Mouse (Mus musculus): ENCODE results near the gene Fam189a2. TPM values are rescaled to one million over a fixed set of nuclear protein-coding genes. Genes with fewer than 3 reads are reported as not detected.
A peak's percentile ranks its signal among the peaks of the same experiment; 100 is the strongest.

The Fam189a2 gene
- total RNA-seq, 2 experiments from 2014 or later = 15.8 to 18.0 TPM

DNA sequence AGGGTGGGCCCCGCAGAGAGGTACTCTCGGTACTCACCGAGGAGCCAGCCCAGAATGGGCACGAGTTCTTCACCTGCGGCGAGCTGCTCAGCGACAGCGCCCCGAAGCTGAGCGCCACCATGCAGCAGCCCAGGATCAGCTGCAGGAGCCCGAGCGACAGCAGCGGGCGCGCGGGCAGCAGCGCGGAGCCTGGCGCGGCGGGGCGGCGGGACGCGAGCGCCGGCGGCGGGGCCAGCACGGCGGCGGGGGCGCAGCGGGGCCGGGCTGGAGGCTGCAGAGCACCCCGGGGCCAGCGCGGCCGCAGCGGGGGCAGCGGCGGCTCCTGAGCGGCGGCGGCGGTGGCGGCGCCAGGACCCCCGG, 328 bp downstream of the Fam189a2 start:
- DNase-seq (ENCODE audit: low spot score in 2 of 2) = peak in 1 of 2 experiments; percentile 50
- intact Hi-C loops (cut with DNase I) = no loop called here

DNA sequence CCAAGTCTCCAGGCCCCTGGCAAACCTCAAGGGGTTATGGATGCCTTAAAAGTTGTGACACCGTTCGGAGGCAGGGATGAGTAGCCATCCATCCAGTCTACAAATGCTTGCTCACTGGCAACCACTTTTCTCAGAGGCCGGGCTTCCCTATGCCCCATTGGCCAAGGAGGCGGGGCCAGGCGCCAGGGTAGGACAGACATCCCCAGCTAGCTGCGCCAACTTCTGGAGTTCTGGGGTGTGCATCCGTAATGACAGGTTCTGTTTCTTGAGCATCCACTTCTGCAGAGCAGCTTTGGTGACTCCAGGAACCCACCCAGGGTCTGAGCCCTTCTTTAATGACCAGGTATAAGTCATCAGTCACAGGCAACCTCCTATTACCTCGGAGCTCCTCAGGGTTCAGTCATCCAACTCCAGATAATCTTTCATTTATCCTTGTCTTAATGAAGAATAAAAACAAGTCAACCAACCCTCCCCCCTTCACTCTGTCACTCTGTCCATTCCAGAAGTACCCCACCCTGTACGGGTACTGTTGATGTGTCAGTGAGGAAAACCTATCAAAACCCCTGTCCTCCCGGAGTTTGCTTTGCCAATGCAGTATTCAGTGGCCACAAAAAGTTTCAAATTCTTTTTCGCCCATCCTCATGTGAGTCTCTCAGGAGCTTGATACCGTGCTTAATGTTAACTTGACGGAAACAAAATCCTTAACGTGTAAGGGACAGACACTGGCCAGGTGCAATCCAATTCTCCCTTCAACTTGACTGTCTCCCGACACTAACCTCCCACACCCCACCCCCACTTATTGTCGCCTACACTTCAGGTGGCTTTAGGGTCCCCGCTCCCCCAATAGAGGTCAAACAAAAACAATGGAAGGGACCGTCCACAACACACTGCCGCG, 956 bp downstream of the Fam189a2 start:
- no peak for DNase-seq (ENCODE audit: low spot score in 2 of 2)
- intact Hi-C loops (cut with DNase I) = no loop called here

DNA sequence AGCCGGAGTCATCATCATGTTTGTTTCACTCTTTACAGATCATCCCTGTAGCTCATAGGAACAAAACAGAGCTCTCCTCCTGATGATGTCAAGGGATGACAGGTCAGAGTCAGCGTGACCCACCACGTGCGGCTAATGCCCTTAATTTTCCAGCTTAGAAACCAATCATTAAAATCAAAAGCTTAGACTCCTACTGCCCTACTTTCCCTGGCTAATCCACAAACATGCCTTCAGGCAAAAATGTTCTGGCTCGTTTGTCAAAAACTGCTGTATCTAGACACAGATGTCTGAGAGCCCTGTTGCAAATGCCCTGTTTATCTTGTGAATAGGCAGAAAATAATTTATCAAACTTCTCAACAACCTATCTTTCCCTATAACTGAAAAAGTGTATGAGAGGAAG, 4.9 kb downstream of the Fam189a2 start:
- no peak for DNase-seq (ENCODE audit: low spot score in 2 of 2)
- intact Hi-C loops (cut with DNase I) = no loop called here

DNA sequence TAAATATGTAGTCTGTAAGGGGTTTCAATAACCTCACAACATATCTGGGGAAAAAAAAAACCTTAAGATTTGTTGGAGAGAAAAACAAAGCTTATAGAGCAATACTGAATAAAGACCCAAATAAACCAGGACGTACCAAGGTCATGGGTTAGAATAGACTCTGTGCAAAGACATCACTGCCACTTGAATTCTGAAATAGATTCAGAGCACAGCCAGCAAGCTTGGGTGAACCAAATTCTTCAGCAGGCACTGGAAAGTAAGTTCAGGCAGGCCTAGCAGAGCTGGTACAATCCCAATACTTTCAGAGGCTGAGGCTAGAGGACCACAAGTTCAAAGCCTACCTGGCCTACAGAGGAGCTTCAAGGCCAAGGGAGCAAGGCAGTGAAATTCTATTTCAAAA, 6.2 kb downstream of the Fam189a2 start:
- no peak for DNase-seq (ENCODE audit: low spot score in 2 of 2)
- intact Hi-C loops (cut with DNase I) = no loop called here

DNA sequence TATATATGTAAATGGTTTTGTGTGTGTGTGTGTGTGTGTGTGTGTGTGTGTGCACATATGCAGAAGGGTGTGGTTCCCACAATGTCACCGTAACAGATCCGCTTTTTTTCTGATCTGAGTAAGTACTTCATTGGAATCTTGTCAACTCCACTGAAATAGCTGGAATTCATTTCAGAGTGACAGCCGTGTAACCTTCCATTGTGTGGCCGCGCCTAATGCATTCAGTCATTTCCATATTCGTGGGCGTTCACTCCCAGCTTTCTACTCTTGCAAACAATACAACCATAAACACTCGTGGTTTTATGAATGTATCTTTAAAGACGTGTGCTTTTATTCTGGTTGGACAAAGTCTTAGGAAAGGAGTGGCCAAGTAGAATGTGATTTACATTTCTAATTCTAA, 6.7 kb downstream of the Fam189a2 start:
- DNase-seq (ENCODE audit: low spot score in 2 of 2) = no peak

DNA sequence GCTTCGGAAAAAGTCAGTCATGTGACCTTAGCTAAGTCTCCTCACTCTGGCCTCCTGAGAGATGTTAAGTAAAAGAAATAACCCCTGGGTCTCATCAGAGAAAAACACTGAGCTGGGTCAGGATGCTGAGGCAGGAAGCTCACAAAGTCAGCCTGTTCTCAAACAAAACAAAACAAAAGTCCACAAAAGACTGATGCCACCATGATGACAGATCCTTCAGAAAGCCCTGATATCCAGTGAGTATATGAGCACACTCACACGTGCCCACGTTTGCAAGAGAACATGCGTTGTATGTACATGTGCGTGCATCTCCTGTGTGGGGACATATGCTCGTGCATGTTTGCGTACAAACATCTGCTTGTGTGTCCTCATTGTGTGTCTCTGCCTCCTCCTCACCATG, 7.5 kb downstream of the Fam189a2 start:
- intact Hi-C loops (cut with DNase I) = no loop called here
- no peak for DNase-seq (ENCODE audit: low spot score in 2 of 2)

More for the DNA sequence above, 6.7 kb downstream of the Fam189a2 start:
- intact Hi-C loops (cut with DNase I) = no loop called here

DNA sequence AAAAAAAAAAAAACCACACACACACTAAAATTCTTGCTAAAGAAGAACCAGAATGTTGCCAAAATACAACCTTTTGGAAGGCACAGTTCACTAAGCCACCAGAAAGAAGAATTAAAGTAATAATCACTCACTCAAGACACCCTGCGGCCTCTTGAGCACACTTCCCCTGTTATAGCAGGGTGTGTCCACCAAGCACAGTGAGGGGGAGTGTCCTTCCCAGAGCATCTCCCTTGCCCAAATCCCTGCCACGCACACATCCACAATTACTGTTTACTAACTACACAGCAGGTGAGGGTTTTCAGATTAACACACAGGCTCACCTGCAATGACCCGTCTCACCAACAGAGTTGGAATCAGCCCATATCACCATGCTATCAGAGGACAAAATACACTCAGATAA, 8.0 kb downstream of the Fam189a2 start:
- intact Hi-C loops (cut with DNase I) = no loop called here

DNA sequence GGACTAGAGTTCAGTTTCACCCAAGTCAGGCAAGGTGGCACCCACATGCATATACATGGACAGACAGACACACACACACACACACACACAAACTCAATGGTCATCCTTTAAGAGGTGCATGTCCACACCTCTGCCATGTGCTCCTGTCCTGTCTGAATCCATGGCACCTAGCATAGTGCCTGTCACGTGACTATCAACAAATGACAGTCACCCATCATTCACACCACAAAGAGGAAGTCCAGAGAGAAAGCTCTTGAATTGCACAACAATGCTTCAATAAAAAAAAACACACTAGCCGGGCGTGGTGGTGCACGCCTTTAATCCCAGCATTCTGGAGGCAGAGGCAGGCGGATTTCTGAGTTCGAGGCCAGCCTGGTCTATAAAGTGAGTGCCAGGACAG, 8.5 kb downstream of the Fam189a2 start:
- intact Hi-C loops (cut with DNase I) = no loop called here
- no peak for DNase-seq (ENCODE audit: low spot score in 2 of 2)

More for the DNA sequence above, 8.0 kb downstream of the Fam189a2 start:
- no peak for DNase-seq (ENCODE audit: low spot score in 2 of 2)

DNA sequence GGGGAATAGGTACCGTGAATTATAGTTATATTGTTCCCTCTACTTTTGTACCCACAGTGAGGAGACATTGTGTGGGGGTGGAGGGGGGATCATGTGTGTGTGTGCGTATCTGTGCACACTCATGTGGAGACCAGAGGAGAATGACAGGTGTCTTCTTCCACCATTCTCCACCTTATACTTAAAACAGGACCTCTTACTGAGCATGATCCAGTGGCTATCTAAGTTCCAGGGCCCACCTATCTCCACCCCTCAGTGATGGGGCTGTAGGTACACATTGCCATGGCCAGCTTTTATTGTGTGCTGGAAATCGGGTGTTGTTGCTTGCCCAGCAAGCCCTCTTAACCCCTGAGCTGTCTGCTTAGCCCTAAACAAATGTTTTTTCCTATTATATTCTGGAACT, 10.1 kb downstream of the Fam189a2 start:
- intact Hi-C loops (cut with DNase I) = no loop called here
- no peak for DNase-seq (ENCODE audit: low spot score in 2 of 2)

DNA sequence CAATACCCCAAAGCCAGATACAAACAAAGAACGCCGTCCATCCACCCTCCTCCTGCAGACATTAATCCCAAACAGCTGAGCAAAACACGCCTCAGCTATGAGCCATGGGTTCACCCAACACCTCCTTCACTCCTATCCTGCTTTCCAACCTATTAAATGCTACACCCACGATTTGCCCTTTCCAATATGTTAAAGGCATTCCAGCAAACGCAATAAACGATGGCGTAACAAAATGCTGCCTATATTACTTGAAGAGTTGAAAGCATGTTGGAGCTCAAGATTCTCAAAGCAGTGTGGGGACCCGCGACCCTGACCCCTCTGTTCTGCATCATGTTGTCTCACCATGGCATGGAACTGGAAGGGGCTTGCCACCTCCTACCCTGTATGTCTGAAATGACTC, 11.2 kb downstream of the Fam189a2 start:
- intact Hi-C loops (cut with DNase I) = no loop called here
- DNase-seq (ENCODE audit: low spot score in 2 of 2) = no peak

DNA sequence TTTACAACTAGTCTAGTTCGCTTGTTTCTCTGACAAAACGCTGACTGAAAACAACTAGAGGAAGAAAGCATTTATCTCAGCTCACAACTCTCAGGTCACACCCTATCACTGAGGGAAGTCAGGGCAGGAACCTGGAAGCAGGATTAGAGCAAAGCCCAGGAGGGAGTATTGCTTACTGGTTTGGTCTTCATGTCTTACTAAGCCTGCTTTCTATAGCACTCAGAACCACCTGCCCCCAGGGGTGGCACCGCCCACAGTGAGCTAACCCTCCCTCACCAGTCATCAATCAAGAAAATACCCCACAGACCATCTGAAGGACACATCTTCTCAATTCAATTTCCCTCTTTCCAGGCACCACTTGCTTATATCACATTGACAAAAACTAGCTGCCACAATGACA, 12.4 kb downstream of the Fam189a2 start:
- intact Hi-C loops (cut with DNase I) = no loop called here
- no peak for DNase-seq (ENCODE audit: low spot score in 2 of 2)

DNA sequence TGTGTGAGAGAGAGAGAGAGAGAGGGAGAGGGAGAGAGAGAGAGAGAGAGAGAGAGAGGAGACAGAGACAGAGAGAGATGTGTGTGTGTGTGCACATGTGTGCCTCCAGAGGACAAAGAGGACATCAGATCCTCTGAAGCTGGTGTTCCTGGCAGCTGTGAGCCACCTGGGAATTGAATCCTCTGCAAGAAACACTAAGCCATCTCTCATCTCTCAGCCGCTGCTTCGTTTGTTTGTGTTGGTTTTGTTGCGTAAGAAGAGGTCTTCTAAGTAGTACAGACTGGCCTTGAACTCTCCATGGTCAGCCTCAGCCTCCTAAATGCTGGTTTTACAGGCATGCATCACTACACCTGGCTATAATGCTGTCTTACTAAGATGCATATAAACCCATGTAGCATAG, 12.9 kb downstream of the Fam189a2 start:
- intact Hi-C loops (cut with DNase I) = no loop called here
- DNase-seq (ENCODE audit: low spot score in 2 of 2) = no peak

DNA sequence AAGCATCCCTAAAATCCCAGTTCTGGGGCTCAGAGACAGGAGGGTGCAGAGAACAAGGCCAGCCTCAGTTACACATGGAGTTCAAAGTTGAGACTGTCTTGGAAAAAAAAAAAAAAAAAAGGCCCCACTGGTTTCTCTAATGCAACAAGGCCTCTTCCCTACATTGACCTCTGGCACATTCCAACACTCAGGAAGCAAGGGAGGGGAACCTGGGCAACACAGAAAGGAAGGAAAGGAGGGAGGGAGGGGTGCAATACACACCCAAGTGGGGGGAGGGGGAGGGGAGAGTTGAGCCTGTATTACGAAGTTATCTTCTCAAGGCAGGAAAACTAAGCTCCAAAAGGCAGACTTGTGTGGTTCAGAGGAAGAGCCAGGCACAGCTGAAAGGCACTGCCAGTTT, 13.4 kb downstream of the Fam189a2 start:
- intact Hi-C loops (cut with DNase I) = no loop called here

DNA sequence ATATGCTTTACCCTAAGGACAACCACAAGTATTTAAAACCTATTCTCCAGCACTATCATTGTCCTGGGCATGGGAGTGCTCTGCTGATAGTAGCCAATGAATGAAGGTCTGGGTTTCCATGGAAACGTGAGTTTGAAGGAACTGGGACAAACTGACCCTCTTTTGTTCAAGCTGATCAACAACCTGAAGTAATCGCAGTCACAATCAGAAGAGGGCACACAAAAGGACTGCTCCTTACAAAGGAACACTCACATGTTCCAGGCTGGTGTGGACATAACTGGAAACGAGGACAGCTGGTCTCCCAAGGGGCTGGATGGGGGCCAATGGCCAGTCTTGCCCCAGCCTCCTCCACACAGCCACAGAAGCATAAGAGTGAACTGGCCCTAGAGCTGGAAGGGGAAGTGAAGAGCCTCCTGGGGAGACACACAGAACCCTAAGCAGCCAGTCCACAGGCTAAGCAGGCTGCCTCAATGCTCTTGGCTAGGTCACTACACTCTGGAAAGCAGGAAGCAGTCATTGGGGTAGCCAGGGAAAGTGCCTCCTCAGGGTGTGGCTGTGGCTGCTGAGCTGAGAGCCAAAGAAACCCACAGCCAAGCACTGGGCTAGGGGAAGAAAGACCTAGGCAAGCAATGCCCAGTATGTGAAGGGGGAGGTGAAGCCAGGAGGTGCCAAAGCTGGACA, 14.0 kb downstream of the Fam189a2 start:
- DNase-seq (ENCODE audit: low spot score in 2 of 2) = no peak
- intact Hi-C loops (cut with DNase I) = no loop called here

More for the DNA sequence above, 13.4 kb downstream of the Fam189a2 start:
- DNase-seq (ENCODE audit: low spot score in 2 of 2) = no peak

DNA sequence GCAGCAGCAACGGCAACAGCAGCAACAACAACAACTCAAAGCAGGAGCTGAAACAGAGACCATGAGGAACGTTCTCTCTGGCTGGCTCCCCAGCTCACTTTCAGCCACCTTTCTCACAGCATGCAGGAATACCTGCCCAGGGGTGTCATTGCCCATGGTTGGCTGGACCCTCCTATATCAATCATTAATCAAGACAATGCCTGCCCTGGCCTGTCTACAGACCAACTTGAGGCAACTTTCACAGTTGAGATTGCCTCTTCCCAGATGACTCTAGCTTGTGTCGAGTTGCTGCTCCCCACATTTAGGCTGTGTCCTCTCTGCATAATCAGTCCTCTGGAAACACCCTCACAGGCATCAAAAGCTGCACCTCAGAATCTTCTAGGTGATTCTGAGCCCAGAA, 17.6 kb downstream of the Fam189a2 start:
- intact Hi-C loops (cut with DNase I) = no loop called here

DNA sequence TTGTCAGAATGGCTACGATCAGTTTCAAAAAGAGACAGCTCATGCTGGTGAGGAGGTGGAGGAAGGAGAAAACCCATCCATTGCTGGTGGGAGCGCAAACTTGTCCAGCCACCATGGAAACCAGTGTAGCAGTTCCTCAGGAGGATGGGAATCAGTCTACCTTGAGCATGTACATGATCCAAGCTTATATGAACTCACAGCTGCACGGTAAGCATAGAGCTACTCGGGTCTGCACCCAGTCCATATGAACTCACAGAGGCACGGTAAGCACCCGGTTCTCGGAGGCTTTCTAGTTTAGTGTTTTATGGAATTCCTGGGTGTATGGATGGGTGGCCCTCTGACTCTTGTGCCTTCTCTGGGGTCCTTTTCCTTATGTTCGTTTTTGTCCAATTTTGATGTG, 18.3 kb downstream of the Fam189a2 start:
- intact Hi-C loops (cut with DNase I) = no loop called here
- DNase-seq (ENCODE audit: low spot score in 2 of 2) = no peak

More for the DNA sequence above, 17.6 kb downstream of the Fam189a2 start:
- no peak for DNase-seq (ENCODE audit: low spot score in 2 of 2)

DNA sequence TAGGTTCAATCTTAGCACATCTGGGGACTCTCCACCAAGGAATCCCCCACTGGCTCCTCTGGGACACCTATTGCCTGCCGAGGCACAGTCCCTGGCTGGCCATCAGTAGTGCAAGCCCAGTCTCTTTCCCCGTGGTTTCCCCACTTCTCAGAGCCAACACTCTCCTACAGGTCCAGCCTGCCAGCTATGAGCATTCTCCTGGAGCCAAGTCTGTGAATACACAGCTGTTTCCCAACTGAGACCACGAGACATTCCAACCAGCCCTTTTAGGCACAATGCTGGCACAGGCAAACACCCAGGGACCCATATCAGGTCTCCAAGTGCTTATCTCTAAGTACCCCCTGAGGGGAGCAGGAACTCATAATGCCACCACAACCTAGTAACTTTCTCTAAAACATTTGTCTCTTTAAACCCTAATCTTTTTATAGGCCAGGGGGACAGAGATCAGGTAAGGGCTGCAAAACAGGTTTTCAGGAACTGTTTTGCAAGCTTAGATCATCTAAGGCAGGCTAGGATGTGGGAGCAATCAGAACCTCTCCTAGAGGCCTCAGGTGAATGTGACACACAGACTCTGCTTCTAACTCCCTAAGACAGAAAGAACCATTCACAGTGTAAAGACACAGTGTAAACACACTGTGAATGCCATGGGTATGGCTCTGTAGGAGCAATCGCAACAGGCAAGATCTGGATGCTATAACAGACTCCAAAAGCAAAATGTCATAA, 23.0 kb downstream of the Fam189a2 start:
- intact Hi-C loops (cut with DNase I) = no loop called here

DNA sequence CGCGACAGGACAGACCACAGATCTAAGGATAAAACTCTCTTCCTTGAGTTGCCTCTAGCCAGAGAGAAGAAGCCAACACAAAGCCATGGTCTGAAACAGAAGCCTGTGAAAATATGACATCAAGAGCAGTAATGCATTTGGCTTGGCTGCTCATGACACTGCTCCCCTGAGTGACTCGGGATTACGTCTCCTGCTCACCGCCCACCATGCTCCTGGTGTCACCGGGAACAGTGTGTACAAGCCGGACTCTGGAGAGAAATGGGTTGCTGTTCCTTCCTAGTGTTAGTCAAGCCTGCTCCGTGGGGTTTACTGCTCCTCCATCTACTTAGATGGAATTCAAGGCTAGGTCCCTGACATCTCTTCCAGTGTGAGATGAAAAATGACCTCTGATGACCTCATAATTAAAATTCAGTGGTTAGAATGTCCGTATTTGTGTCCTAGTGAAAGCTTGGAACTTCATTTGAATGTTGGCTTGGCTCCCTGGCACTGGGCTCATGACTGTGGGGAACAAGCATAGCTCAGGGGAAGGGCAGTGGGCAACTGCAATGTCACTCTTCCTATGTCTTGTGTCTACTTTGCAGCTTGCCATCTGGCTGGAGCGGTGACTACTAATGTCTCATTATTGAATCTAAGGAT, 23.7 kb downstream of the Fam189a2 start:
- DNase-seq (ENCODE audit: low spot score in 2 of 2) = no peak
- intact Hi-C loops (cut with DNase I) = no loop called here

More for the DNA sequence above, 23.0 kb downstream of the Fam189a2 start:
- no peak for DNase-seq (ENCODE audit: low spot score in 2 of 2)

DNA sequence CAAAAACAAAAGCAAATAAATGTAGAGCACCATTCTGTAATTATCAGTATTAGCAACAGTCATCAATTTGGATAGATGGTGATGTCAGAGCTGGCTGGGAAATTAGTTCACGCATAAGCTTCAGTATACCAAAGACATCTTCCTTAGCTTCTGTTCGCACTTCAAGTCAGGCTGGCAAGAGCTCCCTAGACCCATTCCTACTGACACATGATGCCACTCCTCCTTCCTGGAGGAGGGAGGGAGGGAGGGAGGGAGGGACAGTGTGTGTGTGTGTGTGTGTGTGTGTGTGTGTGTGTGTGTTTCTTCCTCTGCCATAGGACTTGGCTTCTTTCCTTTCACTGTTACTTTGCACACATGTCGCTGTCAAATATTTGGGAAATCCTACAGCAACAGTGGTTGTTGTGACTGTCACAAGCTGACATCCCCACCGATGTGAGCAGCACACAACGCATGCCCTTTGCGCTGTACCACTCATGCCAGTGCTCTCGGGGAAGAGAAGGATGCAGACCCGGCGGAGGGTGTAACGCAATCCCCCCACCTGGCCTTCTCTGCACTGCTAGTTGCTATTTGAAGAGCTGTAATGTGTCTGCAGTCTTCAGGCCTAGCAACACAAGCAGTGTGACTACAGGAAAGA, 34.9 kb downstream of the Fam189a2 start:
- DNase-seq (ENCODE audit: low spot score in 2 of 2) = no peak
- intact Hi-C loops (cut with DNase I) = no loop called here

All from left cerebral cortex, postnatal 14 days (tissue).